Mouse (Mus musculus): Measurements from ENCODE around the gene Chchd6. TPM values are rescaled to one million over a fixed set of nuclear protein-coding genes. Genes with fewer than 3 reads are reported as not detected.

Chchd6 gene
- total and polyA plus RNA-seq, 3 experiments: 4.7 to 15.8 (median 7.1) TPM

- Histone ChIP-seq H3K36me3 (replicated peaks) (no peaks in the 10 kb centered on the region), H3K9me3 (replicated peaks) (no peaks in the 10 kb centered on the region), H3K27me3 (ENCODE audit: insufficient read depth, low read length) (peaks cover 34% of the 10 kb centered on the region), H3K4me3 (ENCODE audit: low read depth, low read length) (no peak overlapping the region), H3K4me1 (ENCODE audit: insufficient read depth, low read depth, low read length) (no peaks in the 10 kb centered on the region)
- DNase-seq (ENCODE audit: low spot score) (no peak), ATAC-seq (ENCODE audit: extremely low read depth, insufficient number of reproducible peaks, low FRiP score, poor library complexity, severe bottlenecking) (no peak)
- TF ChIP-seq POLR2AphosphoS5 (IDR thresholded peaks at IDR 0.05; ENCODE audit: insufficient replicate concordance, low read depth, low read length): no peak
- no peak for TF ChIP-seq TAL1 (conservative IDR thresholded peaks at IDR 0.05; ENCODE audit: low read depth, low read length)
- no peak for TF ChIP-seq CTCF (IDR thresholded peaks at IDR 0.05; ENCODE audit: low read depth, low read length)
- TF ChIP-seq GATA1 (IDR thresholded peaks at IDR 0.05; ENCODE audit: borderline replicate concordance, low read length): no peak
- TF ChIP-seq GATA2 (IDR thresholded peaks at IDR 0.05; ENCODE audit: borderline replicate concordance, low read depth, low read length): no peak
Observed at GRCm38 (mm10) chr6:89431920-89432482, 163.5 kb downstream of the Chchd6 start.

- no peaks in the 10 kb centered on the region for H3K4me1 ChIP-seq (ENCODE audit: insufficient read depth, low read depth, low read length)
- TF ChIP-seq POLR2AphosphoS5 (IDR thresholded peaks at IDR 0.05; ENCODE audit: insufficient replicate concordance, low read depth, low read length): no peak
- no peaks in the 10 kb centered on the region for H3K36me3 ChIP-seq (replicated peaks)
- no peak overlapping the region for H3K4me3 ChIP-seq (ENCODE audit: low read depth, low read length)
- no peaks in the 10 kb centered on the region for H3K9me3 ChIP-seq (replicated peaks)
- no peak for DNase-seq (ENCODE audit: low spot score)
- no peak for ATAC-seq (ENCODE audit: extremely low read depth, insufficient number of reproducible peaks, low FRiP score, poor library complexity, severe bottlenecking)
- peaks cover 37% of the 10 kb centered on the region for H3K27me3 ChIP-seq (ENCODE audit: insufficient read depth, low read length)
Observed at GRCm38 (mm10) chr6:89430749-89431148, 164.7 kb downstream of the Chchd6 start.

- Histone ChIP-seq H3K36me3 (replicated peaks) (no peaks in the 10 kb centered on the region), H3K4me1 (ENCODE audit: insufficient read depth, low read depth, low read length) (no peaks in the 10 kb centered on the region), H3K9me3 (replicated peaks) (no peaks in the 10 kb centered on the region), H3K27me3 (ENCODE audit: insufficient read depth, low read length) (peaks cover 31% of the 10 kb centered on the region), H3K4me3 (ENCODE audit: low read depth, low read length) (no peak overlapping the region)
- no peak for TF ChIP-seq CTCF (IDR thresholded peaks at IDR 0.05; ENCODE audit: low read depth, low read length)
- TF ChIP-seq GATA1 (IDR thresholded peaks at IDR 0.05; ENCODE audit: borderline replicate concordance, low read length): no peak
- no peak for TF ChIP-seq POLR2AphosphoS5 (IDR thresholded peaks at IDR 0.05; ENCODE audit: insufficient replicate concordance, low read depth, low read length)
- TF ChIP-seq GATA2 (IDR thresholded peaks at IDR 0.05; ENCODE audit: borderline replicate concordance, low read depth, low read length): no peak
- no peak for TF ChIP-seq TAL1 (conservative IDR thresholded peaks at IDR 0.05; ENCODE audit: low read depth, low read length)
- DNase-seq (ENCODE audit: low spot score) (no peak), ATAC-seq (ENCODE audit: extremely low read depth, insufficient number of reproducible peaks, low FRiP score, poor library complexity, severe bottlenecking) (no peak)
Observed at GRCm38 (mm10) chr6:89428661-89429375, 166.6 kb downstream of the Chchd6 start.

GRCm38 (mm10) chr6:89424461-89424860, 171.0 kb downstream of the Chchd6 start:
- no peak for TF ChIP-seq TAL1 (conservative IDR thresholded peaks at IDR 0.05; ENCODE audit: low read depth, low read length)
- no peak for TF ChIP-seq GATA2 (IDR thresholded peaks at IDR 0.05; ENCODE audit: borderline replicate concordance, low read depth, low read length)
- TF ChIP-seq GATA1 (IDR thresholded peaks at IDR 0.05; ENCODE audit: borderline replicate concordance, low read length): no peak
- TF ChIP-seq CTCF (IDR thresholded peaks at IDR 0.05; ENCODE audit: low read depth, low read length): no peak
- no peak for TF ChIP-seq POLR2AphosphoS5 (IDR thresholded peaks at IDR 0.05; ENCODE audit: insufficient replicate concordance, low read depth, low read length)
- ATAC-seq (ENCODE audit: extremely low read depth, insufficient number of reproducible peaks, low FRiP score, poor library complexity, severe bottlenecking) (no peak), DNase-seq (ENCODE audit: low spot score) (no peak)
- Histone ChIP-seq H3K4me1 (ENCODE audit: insufficient read depth, low read depth, low read length) (peaks cover 4% of the 10 kb centered on the region; the same call in 1 of the 2 replicates), H3K27me3 (ENCODE audit: insufficient read depth, low read length) (peaks cover 7% of the 10 kb centered on the region; the same call in 1 of the 2 replicates), H3K9me3 (replicated peaks) (no peaks in the 10 kb centered on the region), H3K4me3 (ENCODE audit: low read depth, low read length) (no peak overlapping the region), H3K36me3 (replicated peaks) (no peaks in the 10 kb centered on the region)

GRCm38 (mm10) chr6:89422621-89423020, 172.8 kb downstream of the Chchd6 start:
- Histone ChIP-seq H3K9me3 (replicated peaks) (no peaks in the 10 kb centered on the region), H3K4me1 (ENCODE audit: insufficient read depth, low read depth, low read length) (peaks cover 4% of the 10 kb centered on the region; the same call in 1 of the 2 replicates), H3K36me3 (replicated peaks) (no peaks in the 10 kb centered on the region), H3K27me3 (ENCODE audit: insufficient read depth, low read length) (peaks cover 6% of the 10 kb centered on the region; the same call in 1 of the 2 replicates), H3K4me3 (ENCODE audit: low read depth, low read length) (no peak overlapping the region)
- ATAC-seq (ENCODE audit: extremely low read depth, insufficient number of reproducible peaks, low FRiP score, poor library complexity, severe bottlenecking): no peak
- no peak for DNase-seq (ENCODE audit: low spot score)
- TF ChIP-seq POLR2AphosphoS5 (IDR thresholded peaks at IDR 0.05; ENCODE audit: insufficient replicate concordance, low read depth, low read length) (no peak), TAL1 (conservative IDR thresholded peaks at IDR 0.05; ENCODE audit: low read depth, low read length) (no peak), GATA2 (IDR thresholded peaks at IDR 0.05; ENCODE audit: borderline replicate concordance, low read depth, low read length) (no peak), GATA1 (IDR thresholded peaks at IDR 0.05; ENCODE audit: borderline replicate concordance, low read length) (no peak), CTCF (IDR thresholded peaks at IDR 0.05; ENCODE audit: low read depth, low read length) (no peak)

GRCm38 (mm10) chr6:89421922-89422321, 173.5 kb downstream of the Chchd6 start:
- no peaks in the 10 kb centered on the region for H3K36me3 ChIP-seq (replicated peaks)
- H3K27me3 ChIP-seq (ENCODE audit: insufficient read depth, low read length): peaks cover 6% of the 10 kb centered on the region; the same call in 1 of the 2 replicates
- DNase-seq (ENCODE audit: low spot score) (no peak), ATAC-seq (ENCODE audit: extremely low read depth, insufficient number of reproducible peaks, low FRiP score, poor library complexity, severe bottlenecking) (no peak)
- TF ChIP-seq GATA2 (IDR thresholded peaks at IDR 0.05; ENCODE audit: borderline replicate concordance, low read depth, low read length): no peak
- TF ChIP-seq POLR2AphosphoS5 (IDR thresholded peaks at IDR 0.05; ENCODE audit: insufficient replicate concordance, low read depth, low read length): no peak
- no peak for TF ChIP-seq TAL1 (conservative IDR thresholded peaks at IDR 0.05; ENCODE audit: low read depth, low read length)
- no peak for TF ChIP-seq CTCF (IDR thresholded peaks at IDR 0.05; ENCODE audit: low read depth, low read length)
- no peak for TF ChIP-seq GATA1 (IDR thresholded peaks at IDR 0.05; ENCODE audit: borderline replicate concordance, low read length)
- no peak overlapping the region for H3K4me3 ChIP-seq (ENCODE audit: low read depth, low read length)
- no peaks in the 10 kb centered on the region for H3K9me3 ChIP-seq (replicated peaks)
- peaks cover 4% of the 10 kb centered on the region; the same call in 1 of the 2 replicates for H3K4me1 ChIP-seq (ENCODE audit: insufficient read depth, low read depth, low read length)

Measured in G1E (cell line).